Mouse (Mus musculus) hindbrain, postnatal 0 days (tissue): Measurements from ENCODE around the gene Ctbp2. TPM values are rescaled to one million over a fixed set of nuclear protein-coding genes. Genes with fewer than 3 reads are reported as not detected.
"Not testable (repeated sequence)": the region's sequence is repeated elsewhere in the genome, so short reads cannot be mapped to it uniquely, and the experiment has no call there.

Experiments used
- ATAC-seq: fragments of 200-750 bp; cut with Nextera tagmentation; 2 replicates; pipeline ENCODE4 v1.8.0; 2017; ENCODE audit warnings: mild to moderate bottlenecking, moderate TSS enrichment, moderate library complexity
- DNase-seq: peaks from one replicate; pipeline ENCODE4 v3.0.0-alpha.2; 2015; ENCODE audit warnings: low spot score
- H3K27ac ChIP-seq: fragments of 300-500 bp; sonication (generic); 2 replicates; pipeline ENCODE4 v1.5.1; 2014; ENCODE audit warnings: mild to moderate bottlenecking
- H3K27me3 ChIP-seq: fragments of 300-500 bp; sonication (generic); 2 replicates; pipeline ENCODE4 v1.6.1; 2014; ENCODE audit warnings: low read length, mixed read lengths; ENCODE audit not compliant: insufficient read depth
- H3K36me3 ChIP-seq: fragments of 300-500 bp; sonication (generic); 2 replicates; pipeline ENCODE4 v1.6.1; 2014; ENCODE audit warnings: low read length, mixed read lengths; ENCODE audit not compliant: insufficient read depth
- H3K4me1 ChIP-seq: fragments of 300-500 bp; sonication (generic); 2 replicates; pipeline ENCODE4 v1.6.1; 2014; ENCODE audit warnings: antibody characterized with exemption, low read length, mixed read lengths; ENCODE audit not compliant: insufficient read depth
- H3K4me2 ChIP-seq: fragments of 300-500 bp; sonication (generic); 2 replicates; pipeline ENCODE4 v1.6.1; 2014; ENCODE audit warnings: low read depth, mild to moderate bottlenecking, low read length, moderate library complexity, mixed read lengths
- H3K4me3 ChIP-seq: fragments of 300-500 bp; sonication (generic); 2 replicates; pipeline ENCODE4 v1.5.1; 2014; ENCODE audit warnings: low read length
- H3K9ac ChIP-seq: fragments of 300-500 bp; sonication (generic); replicated peaks from 2 replicates; pipeline ENCODE4 v1.6.1; 2014; ENCODE audit warnings: mild to moderate bottlenecking, low read length, moderate library complexity, mixed read lengths
- H3K9me3 ChIP-seq: fragments of 300-500 bp; sonication (generic); 2 replicates; pipeline ENCODE4 v1.6.1; 2016; ENCODE audit warnings: low read length, mixed read lengths
- CTCF ChIP-seq: IDR thresholded peaks from 2 replicates; pipeline ENCODE4 v1.5.1; 2016; ENCODE audit warnings: antibody characterized with exemption, control low read depth, low read depth
- WGBS: fragments of 180-500 bp; shearing (Covaris S2); extraction: QIAGEN DNeasy Blood & Tissue Kit; methylation state at CpG from one replicate; pipeline ENCODE4 v1.1.7; 2014; 5-methylcytosine and 5-hydroxymethylcytosine counted together
- polyA plus RNA-seq: library from polyadenylated mRNA; unstranded; fragments of >200 nt; fragmentation: Nextera tagmentation; extraction: Ambion mirVana; gene quantifications from 2 replicates; pipeline ENCODE4 v1.2.1, GENCODE M21; 2015
- total RNA-seq: library from RNA; depleted of rRNA; stranded (reverse); fragments of >200 nt; gene quantifications from 2 replicates; pipeline ENCODE4 v1.2.3, GENCODE M21; 2014

Ctbp2 gene
- total and polyA plus RNA-seq, 2 experiments from 2014 or later: 39.6 to 89.0 TPM

GRCm38 (mm10) chr7:133109442-133109841 lies 14.7 kb downstream of the Ctbp2 start:
- Histone ChIP-seq H3K4me3 (no peak overlapping the region), H3K9ac (no peak overlapping the region), H3K9me3 (no peaks in the 10 kb centered on the region), H3K4me1 (peaks cover 19% of the 10 kb centered on the region), H3K27ac (no peak overlapping the region), H3K27me3 (no peaks in the 10 kb centered on the region), H3K4me2 (no peak overlapping the region), H3K36me3 (no peaks in the 10 kb centered on the region)
- no peak for DNase-seq
- 97% methylated on average over 4 of the region's 4 CpGs for WGBS
- ATAC-seq: no peak
- TF ChIP-seq CTCF: no peak

GRCm38 (mm10) chr7:133108695-133109094 lies 15.5 kb downstream of the Ctbp2 start:
- Histone ChIP-seq H3K27me3 (no peaks in the 10 kb centered on the region), H3K9ac (no peak overlapping the region), H3K4me2 (no peak overlapping the region), H3K36me3 (no peaks in the 10 kb centered on the region), H3K9me3 (no peaks in the 10 kb centered on the region), H3K4me3 (no peak overlapping the region), H3K27ac (no peak overlapping the region), H3K4me1 (peaks cover 19% of the 10 kb centered on the region)
- DNase-seq (no peak), ATAC-seq (no peak)
- WGBS: 80% methylated on average over 2 of the region's 2 CpGs
- no peak for TF ChIP-seq CTCF

GRCm38 (mm10) chr7:133102578-133102977 lies 21.6 kb downstream of the Ctbp2 start:
- Histone ChIP-seq H3K4me1 (peaks cover 12% of the 10 kb centered on the region; the same call in 1 of the 2 replicates), H3K36me3 (no peaks in the 10 kb centered on the region), H3K9me3 (no peaks in the 10 kb centered on the region), H3K9ac (no peak overlapping the region), H3K27ac (no peak overlapping the region), H3K4me3 (no peak overlapping the region), H3K4me2 (no peak overlapping the region), H3K27me3 (no peaks in the 10 kb centered on the region)
- no peak for DNase-seq
- TF ChIP-seq CTCF: no peak
- 52% methylated on average over 3 of the region's 3 CpGs for WGBS
- no peak for ATAC-seq

- no peaks in the 10 kb centered on the region for H3K27me3 ChIP-seq
- no peaks in the 10 kb centered on the region for H3K36me3 ChIP-seq
- DNase-seq (no peak), ATAC-seq (no peak)
- H3K27ac ChIP-seq: no peak overlapping the region
- H3K9ac ChIP-seq: no peak overlapping the region
- WGBS: 68% methylated on average over 6 of the region's 6 CpGs
- H3K9me3 ChIP-seq: no peaks in the 10 kb centered on the region
- TF ChIP-seq CTCF: no peak
- no peak overlapping the region for H3K4me3 ChIP-seq
- no peak overlapping the region for H3K4me2 ChIP-seq
- peaks cover 12% of the 10 kb centered on the region; the same call in 1 of the 2 replicates for H3K4me1 ChIP-seq
These were observed 23.1 kb downstream of the Ctbp2 start for GRCm38 (mm10) chr7:133101070-133101469.

- H3K4me1 ChIP-seq: peaks cover 12% of the 10 kb centered on the region; the same call in 1 of the 2 replicates
- WGBS: 52% methylated on average over 6 of the region's 6 CpGs
- no peaks in the 10 kb centered on the region for H3K27me3 ChIP-seq
- DNase-seq (no peak), ATAC-seq (no peak)
- H3K4me3 ChIP-seq: no peak overlapping the region
- no peak overlapping the region for H3K9ac ChIP-seq
- TF ChIP-seq CTCF: no peak
- H3K4me2 ChIP-seq: no peak overlapping the region
- no peak overlapping the region for H3K27ac ChIP-seq
- H3K36me3 ChIP-seq: no peaks in the 10 kb centered on the region
- no peaks in the 10 kb centered on the region for H3K9me3 ChIP-seq
These were observed 24.0 kb downstream of the Ctbp2 start for GRCm38 (mm10) chr7:133100178-133100577.

GRCm38 (mm10) chr7:133099266-133099665 lies 24.9 kb downstream of the Ctbp2 start:
- Histone ChIP-seq H3K27ac (no peak overlapping the region), H3K27me3 (no peaks in the 10 kb centered on the region), H3K36me3 (no peaks in the 10 kb centered on the region), H3K9ac (no peak overlapping the region), H3K9me3 (no peaks in the 10 kb centered on the region), H3K4me3 (no peak overlapping the region), H3K4me2 (no peak overlapping the region), H3K4me1 (peaks cover 12% of the 10 kb centered on the region; the same call in 1 of the 2 replicates)
- no peak for DNase-seq
- no peak for ATAC-seq
- WGBS: 27% methylated on average over 4 of the region's 4 CpGs
- TF ChIP-seq CTCF: no peak

GRCm38 (mm10) chr7:133098118-133098793 lies 25.9 kb downstream of the Ctbp2 start:
- H3K4me3 ChIP-seq: no peak overlapping the region
- no peak overlapping the region for H3K27ac ChIP-seq
- H3K9ac ChIP-seq: no peak overlapping the region
- no peaks in the 10 kb centered on the region for H3K9me3 ChIP-seq
- H3K27me3 ChIP-seq: no peaks in the 10 kb centered on the region
- DNase-seq: no peak
- TF ChIP-seq CTCF: no peak
- no peak for ATAC-seq
- H3K4me2 ChIP-seq: no peak overlapping the region
- H3K36me3 ChIP-seq: no peaks in the 10 kb centered on the region
- H3K4me1 ChIP-seq: peaks cover 12% of the 10 kb centered on the region; the same call in 1 of the 2 replicates
- 74% methylated on average over 12 of the region's 12 CpGs for WGBS

- not testable (repeated sequence) for ATAC-seq, H3K27ac ChIP-seq, H3K36me3 ChIP-seq, DNase-seq, H3K9me3 ChIP-seq, H3K27me3 ChIP-seq, H3K4me2 ChIP-seq, H3K4me3 ChIP-seq, H3K9ac ChIP-seq
- 85% methylated on average over 7 of the region's 7 CpGs for WGBS
- peaks cover 12% of the 10 kb centered on the region; the same call in 1 of the 2 replicates for H3K4me1 ChIP-seq
These were observed 28.5 kb downstream of the Ctbp2 start for GRCm38 (mm10) chr7:133095610-133096009.
